10 mouse cellular contexts compared by ENCODE assay signal in genomic region chr3:131228083-131228482, GRCm38 (mm10). TPM values are rescaled to one million over a fixed set of nuclear protein-coding genes. Genes with fewer than 3 reads are reported as not detected.
DNase-seq lines count a peak whose midpoint lies in the region; ATAC-seq and TF ChIP-seq lines count a peak whose summit lies in the region.
"Had no signal": no experiment of that assay in that cellular context is flagged by ENCODE, and none has a peak within 500 bp of the region (broad histone marks: within the 10 kb centered on the region; RNA-seq: fewer than 3 reads in every experiment).

No protein-coding gene starts in this region.

- no peak for DNase-seq in gastrocnemius, adult 2 months
- no peak for DNase-seq in gastrocnemius, postnatal 25 days
- DNase-seq in midbrain, postnatal 0 days (ENCODE audit: low spot score): no peak
- DNase-seq in brain, embryonic 14.5 days (ENCODE audit: low read depth): no peak
- peak; percentile 22 for DNase-seq in testis, postnatal 14 days (ENCODE audit: low spot score)
- no peak for DNase-seq in cerebellum, postnatal 14 days

- H3K4me1 ChIP-seq in midbrain, postnatal 0 days (ENCODE audit: insufficient read depth, low read length): no peaks in the 10 kb centered on the region
- no peaks in the 10 kb centered on the region for H3K4me1 ChIP-seq in midbrain, embryonic 16.5 days (ENCODE audit: control insufficient read depth, insufficient read depth, low read length)
- H3K4me1 ChIP-seq: hindbrain, embryonic 12.5 days had no signal

- H3K9ac ChIP-seq in midbrain, postnatal 0 days (replicated peaks; ENCODE audit: low read length, poor library complexity, severe bottlenecking): no peak overlapping the region
- H3K9ac ChIP-seq in midbrain, embryonic 16.5 days (ENCODE audit: low read depth, low read length): no peak overlapping the region
- H3K9ac ChIP-seq: embryonic facial prominence, embryonic 12.5 days; hindbrain, embryonic 12.5 days had no signal

- no peaks in the 10 kb centered on the region for H3K36me3 ChIP-seq in midbrain, postnatal 0 days (ENCODE audit: insufficient read depth, low read length)
- no peaks in the 10 kb centered on the region for H3K36me3 ChIP-seq in midbrain, embryonic 16.5 days (ENCODE audit: control insufficient read depth, insufficient read depth, low read length)
- H3K36me3 ChIP-seq: hindbrain, embryonic 12.5 days had no signal

- TF ChIP-seq CTCF in gastrocnemius, adult 2 months (IDR thresholded peaks at IDR 0.05): peak; percentile 44
- peak; percentile 52 for TF ChIP-seq CTCF in midbrain, postnatal 0 days (IDR thresholded peaks at IDR 0.05)
- TF ChIP-seq CTCF in brain, embryonic 14.5 days (IDR thresholded peaks at IDR 0.05; ENCODE audit: borderline replicate concordance, extremely low read depth, insufficient read depth, insufficient read length): peak; percentile 54

- H3K4me2 ChIP-seq in midbrain, postnatal 0 days (ENCODE audit: low read depth, low read length, poor library complexity, severe bottlenecking): no peak overlapping the region
- no peak overlapping the region for H3K4me2 ChIP-seq in midbrain, embryonic 16.5 days (ENCODE audit: low read length)
- H3K4me2 ChIP-seq: embryonic facial prominence, embryonic 12.5 days; hindbrain, embryonic 12.5 days had no signal

- H3K27ac ChIP-seq in gastrocnemius, adult 2 months: no peak overlapping the region
- no peak overlapping the region for H3K27ac ChIP-seq in midbrain, postnatal 0 days (ENCODE audit: low read depth, low read length)
- H3K27ac ChIP-seq in midbrain, embryonic 16.5 days (ENCODE audit: low read length): no peak overlapping the region
- H3K27ac ChIP-seq: embryonic facial prominence, embryonic 12.5 days; hindbrain, embryonic 12.5 days had no signal

- no peaks in the 10 kb centered on the region for H3K27me3 ChIP-seq in midbrain, postnatal 0 days (ENCODE audit: insufficient read depth, low read length)
- H3K27me3 ChIP-seq in midbrain, embryonic 16.5 days (ENCODE audit: control insufficient read depth, insufficient read depth, low read depth, low read length): no peaks in the 10 kb centered on the region
- H3K27me3 ChIP-seq: embryonic facial prominence, embryonic 12.5 days; hindbrain, embryonic 12.5 days had no signal

- ATAC-seq in midbrain, postnatal 0 days (ENCODE audit: low FRiP score): no peak
- no peak for ATAC-seq in midbrain, embryonic 16.5 days
- no peak for ATAC-seq in monocyte, adult 5-6 weeks (replicated peaks; ENCODE audit: insufficient number of reproducible peaks, low FRiP score, low TSS enrichment, poor library complexity, severe bottlenecking)

- intact Hi-C loops in gastrocnemius, adult 2 months (cut with DNase I): no loop called here

- H3K9me3 ChIP-seq in midbrain, postnatal 0 days (ENCODE audit: low read length): no peaks in the 10 kb centered on the region
- no peaks in the 10 kb centered on the region for H3K9me3 ChIP-seq in midbrain, embryonic 16.5 days (replicated peaks; ENCODE audit: control insufficient read depth, low read length, poor library complexity, severe bottlenecking)
- H3K9me3 ChIP-seq: embryonic facial prominence, embryonic 12.5 days; hindbrain, embryonic 12.5 days had no signal

- 66% methylated on average over 6 of the region's 6 CpGs for WGBS in midbrain, postnatal 0 days
- 70% methylated on average over 6 of the region's 6 CpGs for WGBS in midbrain, embryonic 16.5 days

- no peak for TF ChIP-seq POLR2A in brain, embryonic 14.5 days (IDR thresholded peaks at IDR 0.05; ENCODE audit: borderline replicate concordance, extremely low read depth, insufficient read depth, insufficient read length, poor library complexity, severe bottlenecking)

- H3K4me3 ChIP-seq in gastrocnemius, adult 2 months: no peak overlapping the region
- H3K4me3 ChIP-seq in midbrain, postnatal 0 days (ENCODE audit: low read depth, low read length): no peak overlapping the region
- no peak overlapping the region for H3K4me3 ChIP-seq in midbrain, embryonic 16.5 days (ENCODE audit: low read depth, low read length)
- H3K4me3 ChIP-seq: embryonic facial prominence, embryonic 12.5 days; hindbrain, embryonic 12.5 days had no signal

RNA-seq across cellular contexts. Expression of gene Hadh, which starts 43.8 kb away (rescaled TPM):
- total RNA-seq in gastrocnemius, adult 2 months (2021): 100 to 1,000 TPM; 138 to 218 TPM
- 100 to 1,000 TPM; 159 to 184 TPM for total RNA-seq in gastrocnemius, postnatal 25 days (2021)
- 18.9 and 21.5 TPM in 2 replicates for total RNA-seq in midbrain, postnatal 0 days (2014; rRNA removed)
- 32.2 and 35.1 TPM in 2 replicates for polyA plus RNA-seq in midbrain, postnatal 0 days (2015; fragmentation: Nextera tagmentation; extraction: Ambion mirVana)
- 19.1 and 19.7 TPM in 2 replicates for polyA plus RNA-seq in midbrain, embryonic 16.5 days (2015; fragmentation: Nextera tagmentation; extraction: Ambion mirVana)
- 29.4 and 32.0 TPM in 2 replicates for polyA plus RNA-seq in brain, embryonic 14.5 days (2012; rRNA removed)
- 12.7 to 23.1 TPM (median 17.3 TPM) in 3 replicates for total RNA-seq in monocyte, adult 5-6 weeks (2017)
